Mouse (Mus musculus) retina, adult 2 months (tissue): ENCODE data around the gene Fbxo22.
"Not testable (repeated sequence)": the region's sequence is repeated elsewhere in the genome, so short reads cannot be mapped to it uniquely, and the experiment has no call there.

Source experiments
- DNase-seq: peaks from one replicate; pipeline ENCODE4 v3.0.0-alpha.2; 2012; ENCODE audit warnings: low read depth, low spot score

Fbxo22 gene

DNA sequence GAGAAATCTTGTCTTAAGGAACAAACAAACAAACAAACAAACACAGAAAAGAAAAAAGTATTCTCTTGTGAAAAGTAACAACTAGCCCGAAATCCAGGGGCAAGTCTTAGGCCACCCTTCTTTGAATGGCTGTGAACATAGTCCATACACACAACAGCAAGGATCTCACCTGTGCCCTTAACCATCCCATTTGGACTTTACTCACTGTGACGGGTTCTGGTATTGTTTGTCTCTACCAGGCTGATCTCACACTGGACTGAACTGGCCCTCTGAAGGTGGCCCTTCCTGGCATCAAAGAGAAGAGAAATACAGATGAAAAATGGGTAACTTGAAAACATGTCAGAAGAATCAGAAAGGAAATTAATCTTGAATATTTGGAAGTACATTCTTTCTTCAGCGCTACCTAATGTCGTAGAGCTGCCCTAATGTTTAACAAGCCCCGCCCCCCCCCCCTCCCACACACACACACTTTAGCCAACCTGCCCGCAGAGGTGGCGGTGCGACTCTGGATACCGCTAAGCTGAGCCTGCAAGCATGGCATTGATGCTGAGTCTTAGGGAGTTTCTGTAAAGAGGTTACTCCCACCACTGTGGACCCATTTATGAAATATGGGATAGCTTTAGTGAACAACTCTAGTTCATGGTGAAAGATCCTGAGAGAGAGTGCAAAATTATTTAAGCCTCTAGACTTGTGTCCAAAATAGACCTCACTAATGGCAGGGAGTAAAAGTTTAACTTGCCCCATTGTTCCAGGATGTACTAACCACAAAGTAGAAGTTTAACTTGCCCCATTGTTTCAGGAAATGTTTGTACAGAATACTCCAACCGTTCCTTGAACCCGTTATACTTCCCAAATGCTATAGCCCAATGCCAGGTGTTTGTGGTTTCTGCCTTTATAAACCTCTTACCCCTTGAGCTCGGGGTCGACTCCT lies 27.8 kb downstream of the Fbxo22 start:
- DNase-seq = no peak

DNA sequence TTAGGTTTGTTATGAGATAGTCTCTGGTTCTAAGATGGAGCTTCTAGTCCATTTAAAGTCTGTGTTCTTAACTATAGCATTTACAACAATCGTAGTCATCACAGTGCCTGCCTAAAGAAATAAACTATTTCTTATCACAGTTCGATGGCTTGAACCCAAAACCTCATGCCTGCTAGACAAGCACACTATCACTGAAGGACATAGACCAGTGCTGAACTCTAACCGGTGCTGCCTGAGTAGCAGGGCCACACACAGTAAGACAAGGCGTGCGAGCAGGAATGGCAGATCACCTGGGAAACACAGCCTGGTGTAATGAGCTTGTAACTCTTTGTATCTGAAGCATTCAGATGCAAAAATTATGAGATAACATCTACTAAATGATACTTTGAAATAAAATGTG lies 32.1 kb downstream of the Fbxo22 start:
- DNase-seq = no peak

DNA sequence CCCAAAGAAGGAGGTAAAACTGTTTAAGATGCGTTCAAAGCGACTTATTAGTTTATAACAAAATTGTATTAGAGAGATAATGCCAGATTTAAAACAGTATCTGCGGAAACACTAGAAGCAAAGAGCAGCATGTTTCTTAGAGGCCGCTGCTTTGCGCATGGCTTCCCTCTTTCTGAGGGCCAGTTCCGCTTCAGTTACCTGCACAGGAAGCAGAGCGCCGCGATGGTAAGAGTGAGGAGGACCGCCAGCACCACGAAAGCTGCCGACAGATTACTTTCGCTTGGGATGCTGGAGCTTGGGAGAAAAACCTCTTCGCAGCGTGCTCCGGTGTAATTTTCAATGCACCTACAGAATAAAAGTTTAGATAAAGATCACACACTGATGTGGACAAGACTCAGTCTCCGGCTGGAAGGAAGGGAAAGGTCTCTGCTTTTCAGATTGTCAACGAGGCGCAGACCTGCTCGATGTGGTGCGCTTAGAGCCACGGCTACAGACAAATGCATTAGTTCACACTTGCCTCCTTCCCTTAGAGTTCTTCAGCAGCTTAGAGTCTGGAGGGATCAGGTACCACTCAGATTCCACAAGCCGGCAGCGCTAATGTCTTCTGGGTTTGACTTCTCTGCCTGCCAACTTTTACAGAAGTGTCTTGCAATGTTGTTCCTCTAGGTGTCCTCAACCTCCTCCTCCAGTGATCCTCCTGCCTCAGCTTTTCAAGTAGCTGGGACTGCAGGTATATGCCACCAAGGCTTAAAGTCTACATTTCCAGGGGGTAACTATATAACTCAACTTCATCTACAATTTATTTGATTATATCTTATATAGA lies 33.3 kb downstream of the Fbxo22 start:
- DNase-seq = no peak

DNA sequence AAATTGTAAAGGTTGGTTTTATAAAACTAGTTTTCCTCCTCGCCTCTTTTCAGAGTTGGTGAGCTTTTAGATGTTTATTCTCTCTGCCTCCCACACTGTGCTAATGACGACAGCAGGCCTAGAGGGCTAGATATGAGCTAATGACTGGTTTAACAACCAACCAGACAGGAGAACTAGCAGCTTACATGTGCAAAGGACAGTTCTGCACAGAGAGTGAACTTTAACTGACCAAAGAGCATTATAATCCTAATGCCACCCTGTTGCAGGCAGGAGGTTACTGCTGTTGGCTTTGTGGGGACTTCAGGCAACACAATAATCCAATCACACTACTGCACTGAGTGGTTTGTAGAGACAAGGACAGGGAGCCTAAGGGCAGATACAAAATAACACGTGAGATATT lies 34.6 kb downstream of the Fbxo22 start:
- no peak for DNase-seq

DNA sequence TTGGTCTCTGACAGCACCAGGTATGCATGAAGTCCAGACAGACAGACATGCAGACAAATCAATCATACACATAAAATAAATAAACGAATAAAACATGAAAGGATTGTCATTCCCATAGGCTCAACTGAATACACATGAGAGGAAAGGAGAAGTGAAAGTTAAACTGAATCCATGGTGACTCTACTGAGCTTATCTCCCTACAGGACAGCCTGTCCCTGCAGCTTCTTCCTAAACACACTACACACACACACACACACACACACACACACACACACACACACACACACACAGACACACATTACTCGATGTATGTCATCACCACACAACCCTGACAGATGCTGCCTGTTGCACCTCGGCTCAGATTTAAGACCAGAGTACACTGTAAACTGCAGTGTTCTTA lies 35.4 kb downstream of the Fbxo22 start:
- no peak for DNase-seq

DNA sequence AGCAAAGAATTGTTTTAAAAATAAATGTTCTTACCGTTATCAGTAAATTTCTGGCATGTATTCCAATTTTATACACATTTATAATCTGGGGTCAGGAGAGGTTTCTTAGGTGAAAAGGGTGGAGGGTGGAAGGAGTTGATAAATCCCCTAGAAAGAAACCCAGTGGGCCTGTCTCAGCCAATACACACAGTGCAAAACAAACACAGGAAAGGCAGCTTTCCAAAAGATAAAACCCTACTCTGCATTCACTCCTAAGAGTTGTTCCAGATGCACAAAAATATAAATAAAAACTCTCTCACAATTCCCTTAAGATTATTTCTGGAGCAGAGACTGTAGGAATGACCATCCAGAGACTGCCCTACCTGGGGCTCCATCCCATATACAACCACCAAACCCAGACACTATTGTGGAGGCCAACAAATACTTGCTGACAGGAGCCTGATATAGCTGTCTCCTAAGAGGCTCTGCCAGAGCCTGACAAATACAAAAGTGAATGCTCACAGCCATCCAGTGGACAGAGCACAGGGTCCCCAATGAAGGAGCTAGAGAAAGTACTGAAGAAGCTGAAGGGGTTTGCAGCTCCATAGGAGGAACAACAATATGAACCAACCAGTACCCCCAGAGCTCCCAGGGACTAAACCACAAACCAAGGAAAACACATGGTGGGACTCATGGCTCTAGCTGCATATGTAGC lies 36.5 kb downstream of the Fbxo22 start:
- DNase-seq = not testable (repeated sequence)

DNA sequence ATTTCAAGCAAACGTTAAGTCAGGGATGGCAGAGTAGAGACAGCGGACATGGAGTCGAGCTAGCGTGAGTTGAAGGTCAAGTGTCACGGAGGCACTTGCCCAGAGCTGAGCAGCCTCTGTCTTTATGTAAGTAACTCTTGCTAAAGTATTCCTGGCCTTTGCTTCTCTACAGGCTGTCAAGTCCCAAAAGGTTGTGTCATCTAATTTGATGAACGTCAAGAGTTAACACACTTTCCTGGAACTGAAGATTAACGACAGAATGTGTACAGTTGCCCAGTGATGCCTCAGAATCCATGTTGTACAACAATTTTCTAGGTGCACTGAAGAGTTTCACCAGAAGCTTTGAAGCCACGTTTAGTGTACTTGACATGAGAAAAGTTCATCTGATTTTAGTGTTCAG lies 37.7 kb downstream of the Fbxo22 start:
- no peak for DNase-seq

DNA sequence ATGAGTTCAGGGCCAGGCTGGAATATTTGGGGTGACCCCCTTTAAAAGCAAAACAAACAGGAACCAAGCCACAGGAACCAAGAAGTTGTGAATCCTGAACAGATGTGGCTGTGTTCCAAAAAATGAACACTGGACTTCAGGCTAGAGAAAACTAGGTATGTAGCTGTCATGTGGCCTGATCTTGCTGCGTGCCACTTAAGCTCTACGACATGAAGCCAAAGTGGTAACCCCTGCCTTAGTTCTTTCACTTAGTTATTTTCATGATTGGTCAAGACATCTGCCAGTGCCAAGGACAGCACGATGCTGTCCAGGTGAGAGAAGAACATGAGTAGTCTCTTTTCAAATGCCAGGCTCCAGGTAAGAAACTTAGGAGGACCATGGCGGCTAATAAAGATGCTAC lies 38.2 kb downstream of the Fbxo22 start:
- DNase-seq = no peak

DNA sequence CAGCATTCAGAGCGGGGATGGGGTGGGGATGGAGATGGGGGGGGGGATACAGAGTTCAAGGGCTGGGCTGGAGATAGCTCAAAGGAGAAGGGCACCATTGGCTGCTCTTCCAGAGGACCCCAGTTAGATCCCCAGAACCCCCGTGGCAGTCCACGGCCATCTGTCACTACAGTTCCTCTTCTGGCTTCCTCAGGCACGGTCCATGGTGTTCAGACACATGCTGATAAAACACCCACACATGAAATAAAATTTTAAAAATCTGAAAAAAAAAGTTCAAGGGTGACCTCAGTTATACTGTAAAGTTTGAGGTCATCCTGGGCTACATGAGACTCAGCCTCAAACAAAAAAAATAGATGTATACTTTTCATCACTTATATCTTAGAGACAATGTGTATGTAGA lies 39.7 kb downstream of the Fbxo22 start:
- DNase-seq = no peak

DNA sequence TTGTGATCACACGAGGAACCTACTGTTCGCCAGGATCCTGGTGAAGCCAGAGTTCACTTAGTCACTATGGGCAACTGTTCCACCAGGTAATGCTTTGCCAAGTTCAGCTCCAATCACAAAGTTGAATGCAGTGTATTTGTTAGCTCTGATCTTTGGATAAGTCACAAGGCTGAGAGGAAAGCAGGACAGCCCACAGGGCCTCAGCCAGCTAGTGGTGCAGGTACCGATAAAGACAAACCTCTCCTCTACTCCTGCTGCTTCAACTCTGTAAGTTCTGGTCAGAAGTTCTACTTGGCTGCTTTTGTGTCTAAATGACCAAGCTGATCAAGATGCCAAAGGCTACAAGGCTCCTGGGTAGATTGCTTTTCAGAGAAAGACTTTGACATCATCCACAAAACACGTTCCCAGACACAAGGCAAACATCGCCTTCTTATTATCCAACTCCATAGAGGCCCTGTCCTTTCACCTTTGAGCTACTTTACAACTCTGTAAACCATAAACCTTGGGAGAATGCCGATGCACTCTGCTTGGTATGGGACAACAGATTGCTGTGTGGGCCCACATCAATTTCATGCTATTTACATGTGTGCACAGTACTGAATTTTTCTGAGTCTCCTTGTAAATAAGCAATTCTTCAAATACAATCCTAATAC lies 42.0 kb downstream of the Fbxo22 start:
- no peak for DNase-seq

DNA sequence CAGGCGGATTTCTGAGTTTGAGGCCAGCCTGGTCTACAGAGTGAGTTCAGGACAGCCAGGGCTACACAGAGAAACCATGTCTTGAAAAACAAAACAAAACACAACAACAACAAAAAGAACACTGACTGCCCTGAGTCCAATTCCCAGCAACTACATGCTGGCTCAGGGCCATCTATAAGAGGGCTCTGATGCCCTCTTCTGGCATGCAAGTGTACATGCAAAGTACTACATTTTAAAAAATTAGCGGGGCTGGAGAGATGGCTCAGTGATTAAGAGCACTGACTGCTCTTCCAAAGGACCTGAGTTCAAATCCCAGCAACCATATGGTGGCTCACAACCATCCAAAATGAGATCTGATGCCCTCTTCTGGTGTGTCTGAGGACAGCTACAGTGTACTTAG lies 43.4 kb downstream of the Fbxo22 start:
- DNase-seq = not testable (repeated sequence)

DNA sequence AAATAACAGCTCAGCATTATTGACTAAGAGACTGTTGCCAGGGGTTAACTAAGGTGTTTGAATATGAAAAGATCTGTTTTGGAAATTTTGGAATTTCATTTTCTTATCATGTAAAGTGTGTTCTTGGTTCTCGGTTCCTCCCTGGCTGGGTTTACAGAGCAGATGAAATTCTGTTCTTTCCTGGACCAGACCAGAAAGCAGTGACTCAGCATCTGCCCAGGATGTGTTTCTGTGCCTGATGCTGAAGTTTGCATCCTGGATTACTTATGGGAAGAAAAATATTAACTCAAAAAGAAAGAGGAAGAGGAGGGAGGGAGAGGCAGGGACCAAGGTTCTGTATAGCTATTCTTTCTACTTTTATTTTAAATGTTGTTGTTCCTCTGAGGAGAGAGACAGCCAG lies 45.1 kb downstream of the Fbxo22 start:
- DNase-seq = no peak

DNA sequence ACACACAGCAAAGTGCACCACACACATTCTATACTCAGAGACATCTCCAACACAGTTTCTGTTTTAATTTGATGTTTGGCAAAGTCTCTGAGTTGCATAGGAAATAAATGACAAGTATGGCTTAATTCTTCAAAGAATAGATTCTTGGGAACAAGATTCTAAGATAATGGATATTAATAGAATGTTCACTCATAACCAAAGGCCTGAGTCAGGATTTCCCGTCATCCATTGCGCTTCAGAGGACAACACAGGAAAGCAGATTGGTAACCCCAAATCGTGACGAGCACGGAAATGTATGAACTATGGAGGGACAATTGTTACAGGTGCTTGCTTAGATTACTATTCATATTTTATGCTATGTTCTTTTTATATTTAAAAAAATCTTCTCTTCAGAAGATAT lies 46.3 kb downstream of the Fbxo22 start:
- DNase-seq = no peak

DNA sequence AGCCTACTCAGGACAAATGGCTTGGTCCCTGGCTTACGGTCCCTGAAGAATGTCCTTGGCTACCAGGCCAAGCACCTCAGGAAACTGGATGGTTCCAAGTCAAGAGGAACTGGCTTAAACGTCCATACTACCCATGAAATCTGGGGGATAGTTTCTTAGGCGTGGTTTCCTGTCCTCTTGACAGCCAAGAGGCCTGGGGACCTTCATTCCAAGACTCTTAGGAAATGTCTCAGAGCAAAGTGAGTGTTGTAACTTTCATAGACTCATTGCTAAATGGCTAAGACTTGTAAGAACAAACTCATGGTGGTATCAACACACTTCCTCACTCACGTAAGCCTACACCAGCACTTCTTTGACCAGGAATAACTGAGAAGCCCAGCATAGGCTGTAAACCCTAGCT lies 46.9 kb downstream of the Fbxo22 start:
- no peak for DNase-seq

DNA sequence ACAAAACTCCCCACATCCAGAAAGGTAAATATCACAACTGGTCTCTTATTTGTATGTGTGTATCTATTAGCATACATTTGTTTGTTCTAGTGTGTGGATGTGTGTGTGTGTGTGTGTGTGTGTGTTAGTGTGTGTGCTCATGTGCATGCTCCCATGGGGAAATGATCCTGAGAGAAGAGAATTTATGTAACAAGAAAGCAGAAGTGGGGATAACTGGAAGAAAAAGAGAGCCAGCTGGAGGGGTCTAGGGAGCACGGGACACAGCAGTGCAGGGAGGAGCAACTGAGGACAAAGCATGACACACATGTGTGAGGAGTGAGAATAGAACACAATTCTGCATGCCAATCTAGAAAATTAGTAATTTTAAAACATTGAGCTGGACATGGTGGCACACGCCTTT lies 48.4 kb downstream of the Fbxo22 start:
- no peak for DNase-seq

DNA sequence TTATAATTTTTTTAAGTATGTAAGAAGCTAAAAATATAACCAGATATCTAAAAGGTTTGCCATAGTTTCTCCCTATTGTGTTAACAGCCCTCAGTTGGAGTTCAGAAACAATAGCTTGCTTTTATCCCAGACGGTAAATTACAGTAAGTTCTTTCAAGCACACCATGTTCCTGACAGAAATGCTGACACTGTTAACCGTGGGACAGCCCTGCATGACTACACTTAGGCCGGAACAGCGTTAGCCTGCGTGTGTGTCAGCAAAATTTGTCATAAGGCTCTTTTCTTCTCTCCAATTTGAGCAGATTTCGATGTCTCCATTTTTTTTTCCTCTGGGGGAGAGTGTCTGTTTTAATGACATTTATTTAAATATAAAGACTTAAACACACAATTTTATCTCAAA lies 51.0 kb downstream of the Fbxo22 start:
- DNase-seq = no peak

DNA sequence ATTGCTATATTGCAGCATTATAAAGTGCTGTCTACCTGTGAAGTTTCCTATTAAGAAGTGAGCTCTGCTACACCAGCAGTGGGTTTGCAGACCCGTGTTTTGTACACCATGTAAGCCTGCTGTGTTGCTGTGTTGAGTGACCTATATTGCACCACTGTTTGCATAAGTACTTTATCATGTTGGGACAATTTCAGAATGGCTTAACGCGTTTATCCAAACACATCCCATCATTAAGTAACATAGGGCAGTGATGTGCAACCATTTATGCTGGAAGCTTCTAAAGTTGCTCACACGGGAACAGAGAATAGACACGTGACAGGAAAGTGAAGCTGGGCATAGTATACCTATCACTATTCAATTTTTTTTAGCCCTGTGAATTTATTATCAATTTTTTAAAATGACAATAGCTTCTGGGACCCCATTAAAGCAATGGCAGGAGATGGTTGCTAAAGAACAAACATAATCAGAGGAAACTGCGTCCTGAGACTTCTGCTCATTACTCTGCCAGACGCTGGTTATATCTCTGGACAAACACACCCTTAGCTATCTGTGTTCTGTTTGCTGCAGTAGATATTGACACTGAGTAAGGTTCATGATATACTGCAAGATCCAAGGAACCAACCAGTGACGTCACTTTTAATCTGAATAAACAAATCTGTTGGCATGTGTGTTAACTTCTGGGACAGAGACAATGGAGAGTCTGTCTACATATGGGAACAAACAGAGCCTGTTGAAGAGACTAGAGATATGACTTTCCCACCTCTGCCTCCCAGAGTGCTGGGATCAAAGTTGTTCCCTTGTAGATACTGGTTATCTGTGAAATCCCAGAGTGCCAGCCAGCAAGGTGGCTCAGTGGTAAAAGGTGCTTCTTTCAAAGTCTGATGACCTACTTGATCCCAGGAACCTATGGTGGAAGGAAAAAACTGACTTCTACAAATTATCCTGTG lies 55.9 kb downstream of the Fbxo22 start:
- no peak for DNase-seq

DNA sequence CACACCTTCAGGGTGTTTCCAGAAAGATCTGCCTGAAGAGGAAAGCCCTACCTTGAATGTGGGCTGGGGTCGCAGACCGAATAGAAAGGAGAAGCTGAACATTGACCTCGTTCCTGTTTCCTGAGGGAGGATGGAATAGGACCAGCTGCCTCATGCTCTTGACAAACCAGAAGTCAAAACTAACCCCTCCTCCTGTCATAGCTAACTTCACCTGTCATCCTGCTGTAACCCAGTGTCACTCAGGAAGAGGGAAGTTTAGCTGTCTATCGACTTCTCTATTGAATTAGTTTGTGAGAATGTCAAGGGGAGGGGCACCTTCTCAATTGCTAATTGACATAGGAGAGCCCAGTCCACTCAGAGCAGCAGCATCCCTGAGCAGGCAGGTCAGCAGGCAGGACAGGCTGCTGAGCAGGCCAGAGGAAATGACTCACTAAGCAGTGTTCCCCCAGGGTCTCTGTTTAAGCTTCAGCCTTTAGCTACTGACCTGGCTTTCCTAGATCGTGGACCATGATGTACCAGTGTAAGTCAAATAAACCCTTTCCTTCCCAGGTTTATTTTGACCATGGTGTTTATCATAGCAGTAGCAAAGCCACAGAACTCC lies 63.3 kb downstream of the Fbxo22 start:
- no peak for DNase-seq

DNA sequence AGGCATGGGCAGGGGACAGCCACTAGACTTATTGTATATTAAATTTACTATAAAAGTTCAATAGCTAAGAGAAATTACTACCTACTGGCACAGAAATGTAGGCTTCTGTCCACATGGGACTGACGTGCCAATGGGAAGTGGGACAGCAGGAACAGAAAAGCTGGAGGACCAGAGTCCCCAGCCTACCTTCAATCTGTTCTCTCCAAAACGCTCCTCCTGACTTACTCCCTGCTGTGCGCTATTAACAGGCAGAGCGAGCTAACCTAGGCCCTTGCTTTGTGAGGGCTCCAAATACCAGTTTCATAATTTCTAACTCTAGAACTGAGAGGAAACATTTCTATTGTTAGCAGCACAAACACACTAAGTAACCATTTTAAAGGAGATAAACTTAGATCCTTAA lies 65.2 kb downstream of the Fbxo22 start:
- no peak for DNase-seq
